Comparison of ENCODE assay signal across 21 mouse cellular contexts in genomic region chr3:80796764-80797163, GRCm38 (mm10). TPM values are rescaled to one million over a fixed set of nuclear protein-coding genes. Genes with fewer than 3 reads are reported as not detected.
A peak's percentile ranks its signal among the peaks of the same experiment; 100 is the strongest.
DNase-seq lines count a peak whose midpoint lies in the region; ATAC-seq and TF ChIP-seq lines count a peak whose summit lies in the region.
"Had no signal": no experiment of that assay in that cellular context is flagged by ENCODE, and none has a peak within 500 bp of the region (broad histone marks: within the 10 kb centered on the region; RNA-seq: fewer than 3 reads in every experiment).

No protein-coding gene starts in this region.

- H3K4me3 ChIP-seq in forebrain, embryonic 14.5 days (ENCODE audit: low read depth, low read length) = no peak overlapping the region
- H3K4me3 ChIP-seq in forebrain, embryonic 16.5 days (replicated peaks; ENCODE audit: low read length) = no peak overlapping the region
- H3K4me3 ChIP-seq in intestine, postnatal 0 days (ENCODE audit: low read depth, low read length) = no peak overlapping the region
- H3K4me3 ChIP-seq in intestine, embryonic 16.5 days (ENCODE audit: low read length) = no peak overlapping the region
- no peak overlapping the region for H3K4me3 ChIP-seq in midbrain, embryonic 14.5 days (replicated peaks; ENCODE audit: low read depth, low read length)
- no peak overlapping the region for H3K4me3 ChIP-seq in midbrain, embryonic 10.5 days
- H3K4me3 ChIP-seq: embryonic facial prominence, embryonic 15.5 days; erythroblast, embryonic 14.5 days; gastrocnemius, adult 2 months; heart, embryonic 13.5 days; hindbrain, embryonic 13.5 days had no signal

- H3K4me1 ChIP-seq in forebrain, embryonic 14.5 days (ENCODE audit: control insufficient read depth, insufficient read depth, low read length) = peaks cover 15% of the 10 kb centered on the region; the same call in 1 of the 2 replicates
- H3K4me1 ChIP-seq in forebrain, embryonic 16.5 days (replicated peaks; ENCODE audit: control insufficient read depth, insufficient read depth, low read length) = peaks cover 17% of the 10 kb centered on the region
- H3K4me1 ChIP-seq in intestine, postnatal 0 days (replicated peaks; ENCODE audit: control insufficient read depth, insufficient read depth, low read length) = no peaks in the 10 kb centered on the region
- H3K4me1 ChIP-seq in intestine, embryonic 16.5 days (ENCODE audit: control insufficient read depth, insufficient read depth, low read length) = peaks cover 10% of the 10 kb centered on the region
- peaks cover 17% of the 10 kb centered on the region for H3K4me1 ChIP-seq in midbrain, embryonic 14.5 days (ENCODE audit: control insufficient read depth, insufficient read depth, low read length)
- peaks cover 19% of the 10 kb centered on the region for H3K4me1 ChIP-seq in midbrain, embryonic 10.5 days

- H3K9ac ChIP-seq in forebrain, embryonic 14.5 days (ENCODE audit: low read length) = no peak overlapping the region
- H3K9ac ChIP-seq in forebrain, embryonic 16.5 days (replicated peaks; ENCODE audit: low read depth, low read length) = no peak overlapping the region
- H3K9ac ChIP-seq in intestine, postnatal 0 days (ENCODE audit: low read depth, low read length) = no peak overlapping the region
- no peak overlapping the region for H3K9ac ChIP-seq in intestine, embryonic 16.5 days (ENCODE audit: low read depth, low read length)
- no peak overlapping the region for H3K9ac ChIP-seq in midbrain, embryonic 14.5 days (replicated peaks; ENCODE audit: low read length)
- H3K9ac ChIP-seq: embryonic facial prominence, embryonic 15.5 days; heart, embryonic 13.5 days; hindbrain, embryonic 13.5 days had no signal

- H3K9me3 ChIP-seq in forebrain, embryonic 14.5 days (replicated peaks; ENCODE audit: control insufficient read depth, low read length) = no peaks in the 10 kb centered on the region
- no peaks in the 10 kb centered on the region for H3K9me3 ChIP-seq in forebrain, embryonic 16.5 days (ENCODE audit: control insufficient read depth, low read length)
- no peaks in the 10 kb centered on the region for H3K9me3 ChIP-seq in intestine, postnatal 0 days (ENCODE audit: control insufficient read depth)
- no peaks in the 10 kb centered on the region for H3K9me3 ChIP-seq in intestine, embryonic 16.5 days (ENCODE audit: control insufficient read depth, low read length)
- H3K9me3 ChIP-seq in midbrain, embryonic 14.5 days (ENCODE audit: control insufficient read depth, low read length) = no peaks in the 10 kb centered on the region
- no peaks in the 10 kb centered on the region for H3K9me3 ChIP-seq in midbrain, embryonic 10.5 days (replicated peaks)
- H3K9me3 ChIP-seq: embryonic facial prominence, embryonic 15.5 days; heart, embryonic 13.5 days; hindbrain, embryonic 13.5 days had no signal

- H3K27ac ChIP-seq in forebrain, embryonic 14.5 days (ENCODE audit: low read depth, low read length) = no peak overlapping the region
- no peak overlapping the region for H3K27ac ChIP-seq in forebrain, embryonic 16.5 days (ENCODE audit: low read length)
- H3K27ac ChIP-seq in intestine, postnatal 0 days (ENCODE audit: low read depth, low read length) = no peak overlapping the region
- H3K27ac ChIP-seq in intestine, embryonic 16.5 days (ENCODE audit: low read length) = no peak overlapping the region
- H3K27ac ChIP-seq in midbrain, embryonic 14.5 days (replicated peaks; ENCODE audit: low read depth, low read length) = no peak overlapping the region
- no peak overlapping the region for H3K27ac ChIP-seq in midbrain, embryonic 10.5 days (replicated peaks)
- H3K27ac ChIP-seq: embryonic facial prominence, embryonic 15.5 days; gastrocnemius, adult 2 months; heart, embryonic 13.5 days; hindbrain, embryonic 13.5 days had no signal

- H3K36me3 ChIP-seq in forebrain, embryonic 14.5 days (ENCODE audit: control insufficient read depth, insufficient read depth, low read length) = no peaks in the 10 kb centered on the region
- no peaks in the 10 kb centered on the region for H3K36me3 ChIP-seq in forebrain, embryonic 16.5 days (ENCODE audit: control insufficient read depth, insufficient read depth)
- no peaks in the 10 kb centered on the region for H3K36me3 ChIP-seq in intestine, postnatal 0 days (ENCODE audit: control insufficient read depth, insufficient read depth)
- H3K36me3 ChIP-seq in intestine, embryonic 16.5 days (ENCODE audit: control insufficient read depth, insufficient read depth, low read length) = no peaks in the 10 kb centered on the region
- H3K36me3 ChIP-seq in midbrain, embryonic 14.5 days (ENCODE audit: control insufficient read depth, insufficient read depth, low read length) = no peaks in the 10 kb centered on the region
- no peaks in the 10 kb centered on the region for H3K36me3 ChIP-seq in midbrain, embryonic 10.5 days
- H3K36me3 ChIP-seq: embryonic facial prominence, embryonic 15.5 days; heart, embryonic 13.5 days; hindbrain, embryonic 13.5 days had no signal

- ATAC-seq in forebrain, embryonic 14.5 days = no peak
- no peak for ATAC-seq in forebrain, embryonic 16.5 days
- ATAC-seq in intestine, postnatal 0 days = no peak
- ATAC-seq in intestine, embryonic 16.5 days = no peak
- ATAC-seq in midbrain, embryonic 14.5 days (ENCODE audit: low FRiP score, low TSS enrichment) = no peak
- ATAC-seq: activated CD4-positive, CD25-positive, alpha-beta regulatory T cell, adult 4 months; Patski had no signal

- no peaks in the 10 kb centered on the region for H3K27me3 ChIP-seq in forebrain, embryonic 14.5 days (replicated peaks; ENCODE audit: control insufficient read depth, insufficient read depth, low read length)
- no peaks in the 10 kb centered on the region for H3K27me3 ChIP-seq in forebrain, embryonic 16.5 days (replicated peaks; ENCODE audit: control insufficient read depth, insufficient read depth, low read length)
- peaks cover 17% of the 10 kb centered on the region for H3K27me3 ChIP-seq in intestine, postnatal 0 days (replicated peaks; ENCODE audit: control insufficient read depth, insufficient read depth, low read length)
- H3K27me3 ChIP-seq in intestine, embryonic 16.5 days (replicated peaks; ENCODE audit: control insufficient read depth, insufficient read depth, low read length) = peaks cover 12% of the 10 kb centered on the region; the same call in 1 of the 2 replicates
- H3K27me3 ChIP-seq in midbrain, embryonic 14.5 days (ENCODE audit: control insufficient read depth, insufficient read depth, low read length) = no peaks in the 10 kb centered on the region
- H3K27me3 ChIP-seq in midbrain, embryonic 10.5 days (ENCODE audit: low read depth, poor library complexity, severe bottlenecking) = peaks cover 33% of the 10 kb centered on the region
- H3K27me3 ChIP-seq: hindbrain, embryonic 13.5 days had no signal

- no peak overlapping the region for H3K4me2 ChIP-seq in forebrain, embryonic 14.5 days (ENCODE audit: low read length)
- H3K4me2 ChIP-seq in forebrain, embryonic 16.5 days (ENCODE audit: low read length) = no peak overlapping the region
- H3K4me2 ChIP-seq in intestine, postnatal 0 days (replicated peaks; ENCODE audit: low read depth) = no peak overlapping the region
- H3K4me2 ChIP-seq in intestine, embryonic 16.5 days (ENCODE audit: low read depth, low read length) = no peak overlapping the region
- no peak overlapping the region for H3K4me2 ChIP-seq in midbrain, embryonic 14.5 days (ENCODE audit: low read length)
- H3K4me2 ChIP-seq: embryonic facial prominence, embryonic 15.5 days; heart, embryonic 13.5 days had no signal

- TF ChIP-seq CTCF in intestine, postnatal 0 days (IDR thresholded peaks at IDR 0.05; ENCODE audit: low read depth) = peak; percentile 23; the same call in 1 of the 2 replicates

- peak; percentile 23 for DNase-seq in forebrain, embryonic 14.5 days (ENCODE audit: low spot score)
- DNase-seq in midbrain, embryonic 14.5 days = peak; percentile 39
- DNase-seq in midbrain, embryonic 10.5 days (ENCODE audit: low spot score) = no peak
- DNase-seq in cerebellum, postnatal 10 days = no peak
- DNase-seq: adrenal gland, postnatal 14 days; cerebellum, adult 2 months; cerebellum, postnatal 14 days; embryo, embryonic 11 days; gastrocnemius, adult 2 months; gastrocnemius, postnatal 25 days; heart, postnatal 4 days had no signal

RNA-seq across cellular contexts. Expression of gene Gria2, which starts 5.9 kb away (rescaled TPM):
- 94.8 and 171 TPM in 2 replicates for polyA plus RNA-seq in forebrain, embryonic 14.5 days (2014; fragmentation: Nextera tagmentation; extraction: Ambion mirVana)
- 264 and 275 TPM in 2 replicates for polyA plus RNA-seq in forebrain, embryonic 16.5 days (2015; fragmentation: Nextera tagmentation; extraction: Ambion mirVana)
- polyA plus RNA-seq in intestine, postnatal 0 days (2015; fragmentation: Nextera tagmentation; extraction: Ambion mirVana) = 0.76 and 0.93 TPM in 2 replicates
- polyA plus RNA-seq in intestine, embryonic 16.5 days (2015; fragmentation: Nextera tagmentation; extraction: Ambion mirVana) = 0.95 and 1.4 TPM in 2 replicates
- polyA plus RNA-seq in midbrain, embryonic 14.5 days (2014; fragmentation: Nextera tagmentation; extraction: Ambion mirVana) = 179 and 191 TPM in 2 replicates
- polyA plus RNA-seq in midbrain, embryonic 10.5 days (2016; fragmentation: Nextera tagmentation; extraction: Ambion mirVana) = 2.2 and 7.3 TPM in 2 replicates
- polyA plus RNA-seq: C2C12; erythroblast, embryonic 14.5 days; Patski had no signal

Comparison
In these comparisons a context has a peak if more than half of its experiments do, and no peak if none do; other contexts are left out.
1. DNase-seq: peak in forebrain, embryonic 14.5 days (single experiment) and midbrain, embryonic 14.5 days (single experiment); none in midbrain, embryonic 10.5 days (single experiment) and cerebellum, postnatal 10 days (0 of 2).
2. RNA of gene Gria2, which starts 5.9 kb away (polyA plus RNA-seq): 264 to 275 TPM in forebrain, embryonic 16.5 days, 179 to 191 TPM in midbrain, embryonic 14.5 days and 94.8 to 171 TPM in forebrain, embryonic 14.5 days; 2.2 to 7.3 TPM in midbrain, embryonic 10.5 days, 0.95 to 1.4 TPM in intestine, embryonic 16.5 days and 0.76 to 0.93 TPM in intestine, postnatal 0 days; every median in the first group is over 10 times any median in the second.